Mouse (Mus musculus): ENCODE data around the gene Bola2. TPM values are rescaled to one million over a fixed set of nuclear protein-coding genes. Genes with fewer than 3 reads are reported as not detected.

The Bola2 gene
- 100 to 1,000 TPM; 107 to 115 TPM for total RNA-seq (2021)

- DNase-seq = peak; percentile 68
- intact Hi-C loops (cut with DNase I) = no loop called here
Measured at GRCm38 (mm10) chr7:126695210-126695611, at the start of gene Bola2. Gene Bola2 (plus strand): TSS chr7:126695401.

- intact Hi-C loops (cut with DNase I) = no loop called here
- no peak for DNase-seq
Measured at GRCm38 (mm10) chr7:126645708-126646107, 49.5 kb upstream of the Bola2 start.

GRCm38 (mm10) chr7:126648486-126648885, 46.7 kb upstream of the Bola2 start:
- intact Hi-C loops (cut with DNase I) = no loop called here

GRCm38 (mm10) chr7:126649231-126650051, 45.8 kb upstream of the Bola2 start, which contains the start of gene Sgf29:
Gene Sgf29 (plus strand): TSS chr7:126649309.
- DNase-seq = peak; percentile 95
- intact Hi-C loops (cut with DNase I) = no loop called here

More at GRCm38 (mm10) chr7:126648486-126648885, 46.7 kb upstream of the Bola2 start:
- DNase-seq = peak; percentile 6

GRCm38 (mm10) chr7:126650852-126651251, 44.3 kb upstream of the Bola2 start:
- intact Hi-C loops (cut with DNase I) = no loop called here
- DNase-seq = no peak

GRCm38 (mm10) chr7:126653991-126654390, 41.2 kb upstream of the Bola2 start:
- DNase-seq = no peak
- intact Hi-C loops (cut with DNase I) = no loop called here

GRCm38 (mm10) chr7:126655695-126656094, 39.5 kb upstream of the Bola2 start:
- intact Hi-C loops (cut with DNase I) = no loop called here

GRCm38 (mm10) chr7:126657522-126657921, 37.7 kb upstream of the Bola2 start:
- no peak for DNase-seq
- intact Hi-C loops (cut with DNase I) = no loop called here

More at GRCm38 (mm10) chr7:126655695-126656094, 39.5 kb upstream of the Bola2 start:
- no peak for DNase-seq

- intact Hi-C loops (cut with DNase I) = no loop called here
- DNase-seq = no peak
Measured at GRCm38 (mm10) chr7:126659771-126660170, 35.4 kb upstream of the Bola2 start.

GRCm38 (mm10) chr7:126663646-126664045, 31.6 kb upstream of the Bola2 start:
- intact Hi-C loops (cut with DNase I) = no loop called here
- DNase-seq = no peak

- intact Hi-C loops (cut with DNase I) = no loop called here
- DNase-seq = no peak
Measured at GRCm38 (mm10) chr7:126665269-126665668, 29.9 kb upstream of the Bola2 start.

GRCm38 (mm10) chr7:126667495-126668090, 27.6 kb upstream of the Bola2 start:
- DNase-seq = no peak
- intact Hi-C loops (cut with DNase I) = no loop called here

GRCm38 (mm10) chr7:126668452-126668851, 26.7 kb upstream of the Bola2 start:
- intact Hi-C loops (cut with DNase I) = no loop called here
- no peak for DNase-seq

- intact Hi-C loops (cut with DNase I) = no loop called here
- no peak for DNase-seq
Measured at GRCm38 (mm10) chr7:126670152-126670551, 25.0 kb upstream of the Bola2 start.

- no peak for DNase-seq
- intact Hi-C loops (cut with DNase I) = no loop called here
Measured at GRCm38 (mm10) chr7:126672111-126672510, 23.1 kb upstream of the Bola2 start.

GRCm38 (mm10) chr7:126675104-126675503, 20.1 kb upstream of the Bola2 start:
- intact Hi-C loops (cut with DNase I) = no loop called here
- DNase-seq = no peak

- no peak for DNase-seq
- intact Hi-C loops (cut with DNase I) = no loop called here
Measured at GRCm38 (mm10) chr7:126676207-126676606, 19.0 kb upstream of the Bola2 start, which contains the start of gene Sult1a1. Gene Sult1a1 (minus strand): TSS chr7:126676432.

GRCm38 (mm10) chr7:126676631-126677220, 18.5 kb upstream of the Bola2 start:
- no peak for DNase-seq
- intact Hi-C loops (cut with DNase I) = no loop called here

- intact Hi-C loops (cut with DNase I) = no loop called here
- DNase-seq = no peak
Measured at GRCm38 (mm10) chr7:126678545-126679341, 16.5 kb upstream of the Bola2 start.

- intact Hi-C loops (cut with DNase I) = no loop called here
Measured at GRCm38 (mm10) chr7:126679683-126680082, 15.5 kb upstream of the Bola2 start.

GRCm38 (mm10) chr7:126681221-126681620, 14.0 kb upstream of the Bola2 start:
- intact Hi-C loops (cut with DNase I) = no loop called here
- no peak for DNase-seq

More at GRCm38 (mm10) chr7:126679683-126680082, 15.5 kb upstream of the Bola2 start:
- no peak for DNase-seq
